Mouse (Mus musculus): ENCODE data around the gene Cblc. TPM values are rescaled to one million over a fixed set of nuclear protein-coding genes. Genes with fewer than 3 reads are reported as not detected.

The Cblc gene
- not detected for total RNA-seq (2023)

DNA sequence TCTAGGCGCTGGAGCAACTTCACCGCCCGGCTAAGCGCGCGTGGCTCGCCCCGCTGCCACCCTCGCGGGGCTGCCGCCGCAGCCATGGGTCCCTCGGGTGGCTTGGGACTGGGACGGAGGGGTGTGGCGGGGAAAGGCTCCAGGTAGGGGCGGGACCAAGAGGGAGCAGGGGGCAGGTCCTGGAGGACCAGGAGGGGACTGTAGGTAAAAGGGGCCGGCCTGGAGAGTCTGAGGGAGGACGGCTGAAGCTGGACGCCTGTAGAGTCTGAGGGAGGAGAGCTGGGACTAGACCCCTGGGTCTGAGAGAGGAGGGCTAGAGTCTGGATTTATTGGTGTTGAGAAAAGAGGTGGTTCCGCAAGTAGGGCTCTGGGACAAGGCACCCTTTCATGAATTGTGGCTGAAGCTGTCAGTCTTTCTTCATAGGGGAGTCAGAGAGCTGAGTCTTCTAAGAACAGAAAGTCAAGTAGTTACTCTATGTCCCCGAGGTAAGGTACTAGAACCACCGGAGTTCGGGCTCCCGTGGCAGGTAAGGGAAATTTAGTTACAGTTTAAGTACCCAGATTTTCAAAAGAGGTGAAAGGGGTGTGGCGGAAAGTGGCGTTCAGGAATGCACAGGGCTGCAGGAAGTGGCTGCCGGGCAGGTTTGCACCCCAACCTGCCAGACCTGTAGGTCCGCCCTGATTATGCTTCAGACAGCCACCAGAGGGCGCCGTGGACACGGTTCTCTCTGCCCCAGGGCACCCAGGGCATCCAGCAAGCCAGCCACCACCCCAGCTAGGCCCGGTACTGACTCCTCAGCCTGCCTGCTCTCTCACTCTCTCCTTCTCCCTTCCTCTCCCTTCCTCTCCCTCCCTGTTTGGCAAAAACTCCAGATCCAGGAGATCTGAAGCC lies at the start of gene Cblc:
Cblc (minus strand) TSS at position 113 of the 892 bp plus-strand sequence.

DNA sequence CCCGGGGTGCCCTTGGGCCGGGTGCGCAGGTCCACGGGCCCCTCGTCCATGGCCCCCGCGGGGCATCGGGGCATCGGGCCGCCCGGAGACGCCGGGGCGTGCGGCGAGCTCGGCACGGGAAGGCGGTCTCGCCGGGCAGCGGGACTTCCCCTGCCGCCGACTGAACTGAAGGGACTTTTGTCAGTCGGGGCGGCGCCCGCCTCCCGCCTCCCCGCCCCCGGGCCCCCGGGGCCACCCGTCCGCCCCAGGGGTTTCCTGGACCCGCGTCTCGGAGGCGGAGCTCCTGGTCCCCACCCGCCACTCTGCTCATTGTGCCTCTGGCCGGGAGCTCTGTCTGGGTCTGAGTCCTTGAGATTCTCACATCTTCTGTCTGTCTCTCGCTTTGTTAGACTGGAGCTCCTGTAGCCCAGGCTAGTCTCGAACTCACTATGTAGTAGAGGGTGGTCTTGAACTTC lies 26.0 kb upstream of the Cblc start, which contains the start of gene Bcl3:
Bcl3 (minus strand) TSS at position 167 of the 455 bp plus-strand sequence.

GRCm38 (mm10) chr7:19770984-19771391 lies 25.6 kb downstream of the Cblc start, which contains the start of gene Bcam:
Gene Bcam (minus strand): TSS chr7:19771016.

DNA sequence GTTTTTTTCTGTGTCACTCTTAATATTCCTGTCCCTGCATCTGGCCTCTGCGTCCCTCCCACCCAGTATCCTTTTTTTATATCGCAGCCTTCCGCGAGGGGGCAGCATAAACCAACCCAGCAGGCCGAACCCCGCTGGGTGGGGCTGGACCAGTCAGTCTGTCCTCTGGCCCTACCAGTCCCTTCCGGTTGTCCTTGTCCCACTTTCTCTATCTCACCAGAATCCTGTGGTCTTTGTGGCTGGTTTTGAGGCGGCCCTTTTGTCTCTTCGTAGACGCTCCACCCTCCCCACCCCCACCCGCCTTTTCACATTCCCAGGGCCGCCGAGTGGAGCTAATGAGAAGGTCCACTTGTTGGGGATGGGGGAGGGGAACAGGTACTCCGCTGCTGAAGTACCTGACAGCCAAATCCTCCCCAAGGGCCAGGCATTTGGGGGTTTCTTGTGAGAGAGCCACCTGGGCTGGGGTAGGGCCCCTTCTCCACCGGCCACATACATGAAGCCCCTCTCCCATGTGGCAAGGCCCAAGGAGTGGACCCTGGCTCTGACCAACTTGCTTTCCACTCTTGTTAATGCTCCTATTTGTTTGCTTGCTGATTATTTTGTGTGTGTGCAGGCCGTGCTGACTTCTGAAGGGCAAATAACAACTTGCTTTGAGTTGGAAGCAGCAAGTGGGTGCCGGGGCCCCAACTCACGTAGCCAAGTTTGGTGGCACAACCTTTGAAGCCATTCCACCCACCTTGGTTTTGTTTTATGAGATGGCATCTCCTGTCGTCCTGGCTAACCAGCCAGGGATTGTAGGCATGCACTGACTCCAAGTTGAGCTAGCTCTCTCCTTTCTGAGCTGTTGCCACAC lies 46.2 kb downstream of the Cblc start, which contains the start of gene Nectin2:
Nectin2 (minus strand) TSS at position 267 of the 853 bp plus-strand sequence.

Other genes starting within 250 kb of the Cblc start
- 10 to 100 TPM; 45.7 to 48.4 TPM for gene Ppp1r37, start 233.7 kb downstream of the Cblc start, total RNA-seq (2023)
- 1 to 10 TPM; 6.2 to 6.8 TPM for gene Zfp296, start 219.5 kb downstream of the Cblc start, total RNA-seq (2023)
- 10 to 100 TPM; 76.3 to 80.3 TPM for gene Gemin7, start 219.2 kb downstream of the Cblc start, total RNA-seq (2023)
- gene Clasrp, start 192.3 kb downstream of the Cblc start, total RNA-seq (2023), result 10 to 100 TPM; 60.6 to 62.7 TPM
- 10 to 100 TPM; 73.1 to 82.8 TPM for gene Relb, start 167.4 kb downstream of the Cblc start, total RNA-seq (2023)
- gene Clptm1, start 131.8 kb downstream of the Cblc start, total RNA-seq (2023), result 10 to 100 TPM; 73.1 to 81.8 TPM
- 100 to 1,000 TPM; 138 to 244 TPM for gene Apoc2, start 118.9 kb downstream of the Cblc start, total RNA-seq (2023)
- gene Gm44805, start 115.4 kb downstream of the Cblc start, total RNA-seq (2023), result not detected
- not detected for gene Apoc4, start 115.3 kb downstream of the Cblc start, total RNA-seq (2023)
- gene Apoc1, start 104.1 kb downstream of the Cblc start, total RNA-seq (2023), result 10 to 100 TPM; 79.5 to 84.6 TPM
- gene Apoe, start 97.6 kb downstream of the Cblc start, total RNA-seq (2023), result 1,000 to 10,000 TPM; 1,850 to 1,922 TPM
- 10 to 100 TPM; 31.1 to 33.4 TPM for gene Tomm40, start 81.4 kb downstream of the Cblc start, total RNA-seq (2023)
- gene Nectin2, start 46.3 kb downstream of the Cblc start, total RNA-seq (2023), result 1 to 10 TPM in 1 of 2 experiments, under 1 TPM in 1; 0.91 to 2.5 TPM
- gene Bcam, start 25.8 kb downstream of the Cblc start, total RNA-seq (2023), result under 1 TPM; 0.76 to 0.97 TPM
- gene Bcl3, start 26.0 kb upstream of the Cblc start, total RNA-seq (2023), result 10 to 100 TPM; 71.7 to 91.9 TPM
- gene Gm19345, start 55.2 kb upstream of the Cblc start, total RNA-seq (2023), result not detected
- gene Ceacam16, start 64.5 kb upstream of the Cblc start, total RNA-seq (2023), result 1 to 10 TPM; 1.9 to 2.9 TPM
- gene Ceacam19, start 91.2 kb upstream of the Cblc start, total RNA-seq (2023), result 1 to 10 TPM; 2.4 to 2.7 TPM
- gene Pvr, start 124.4 kb upstream of the Cblc start, total RNA-seq (2023), result 10 to 100 TPM; 22.2 to 29.1 TPM
- not detected for gene Igsf23, start 153.9 kb upstream of the Cblc start, total RNA-seq (2023)
- not detected for gene Ceacam20, start 168.6 kb upstream of the Cblc start, total RNA-seq (2023)
- gene Nlrp9b, start 194.7 kb upstream of the Cblc start, total RNA-seq (2023), result not detected